Mouse (Mus musculus) testis, adult 2 months (tissue): Measurements from ENCODE around the gene Tle6.

Experiments
- CTCF ChIP-seq: fragments of 200-500 bp; IDR thresholded peaks from 2 replicates; pipeline ENCODE4 v1.5.1; 2012; ENCODE audit warnings: low read depth, mild to moderate bottlenecking, inconsistent platforms, low read length, moderate library complexity; ENCODE audit not compliant: control insufficient read depth, insufficient read depth, insufficient replicate concordance
- POLR2A ChIP-seq: fragments of 200-500 bp; IDR thresholded peaks from 2 replicates; pipeline ENCODE4 v1.6.1; 2012; ENCODE audit warnings: low read depth, mild to moderate bottlenecking, inconsistent platforms, low read length, moderate library complexity; ENCODE audit not compliant: control insufficient read depth

DNA sequence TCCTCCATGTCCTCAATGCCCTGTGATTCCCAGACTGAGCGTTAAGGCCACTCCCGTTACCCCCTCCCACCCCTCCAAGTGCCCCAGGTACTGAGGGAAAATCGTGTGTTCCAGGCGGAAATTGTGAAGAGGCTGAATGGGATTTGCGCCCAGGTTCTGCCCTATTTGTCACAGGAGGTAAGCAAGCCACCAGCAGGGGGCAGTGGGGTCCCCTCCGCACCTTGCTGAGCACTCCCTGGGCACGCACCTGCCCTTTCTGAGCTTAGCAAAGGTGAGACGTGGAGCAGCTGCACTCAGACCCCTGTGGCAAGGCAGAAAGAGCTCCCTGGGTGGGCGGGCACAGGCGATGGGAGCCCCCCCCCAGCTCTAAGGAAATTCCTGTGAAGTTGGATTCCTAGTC lies 36.1 kb downstream of the Tle6 start:
- TF ChIP-seq CTCF (peak; percentile 42; the same call in 1 of the 2 replicates), POLR2A (no peak)
